8 mouse cellular contexts compared by ENCODE assay signal in the genomic region with DNA sequence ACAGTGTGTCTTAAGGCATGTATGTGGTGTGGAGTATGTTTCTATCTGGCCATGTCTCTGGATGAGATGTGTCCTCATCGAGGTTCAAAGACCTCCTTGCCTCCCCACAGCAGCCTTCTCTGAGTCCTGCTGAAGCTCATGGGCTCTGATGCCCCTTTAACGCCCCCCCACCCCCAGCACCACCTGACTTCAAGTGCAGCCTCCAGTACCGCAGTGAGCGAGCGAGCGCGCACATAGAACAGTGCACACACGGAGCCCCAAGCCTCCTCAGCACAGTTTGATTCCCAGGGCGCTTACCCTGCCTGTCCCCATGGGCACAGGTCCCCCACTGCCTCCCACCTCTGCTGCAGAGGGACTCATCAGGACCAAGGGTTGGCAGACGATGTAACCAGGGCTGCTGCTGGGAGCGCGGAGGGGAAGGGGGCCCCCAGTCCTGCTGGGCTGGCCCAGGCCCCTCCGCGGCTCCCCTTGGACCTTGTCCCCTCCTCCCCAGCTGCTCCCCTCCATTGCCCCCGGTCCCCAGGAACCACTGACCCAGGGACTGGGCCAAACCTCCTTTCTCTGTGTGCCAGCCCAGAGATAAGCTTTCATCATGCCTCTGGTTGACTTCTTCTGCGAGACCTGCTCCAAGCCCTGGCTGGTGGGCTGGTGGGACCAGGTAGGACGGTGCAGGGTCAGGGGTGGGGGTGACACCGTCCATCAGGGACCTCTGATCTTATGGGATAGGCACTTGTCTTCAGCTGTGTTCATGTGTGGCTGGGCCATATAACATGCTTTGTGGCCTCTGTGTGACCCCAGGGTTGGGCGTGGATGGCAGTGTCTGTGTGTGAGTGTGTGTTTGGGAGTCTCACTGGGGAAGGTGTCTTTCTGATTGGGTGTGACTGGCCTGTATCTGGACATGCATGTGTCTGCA. TPM values are rescaled to one million over a fixed set of nuclear protein-coding genes. Genes with fewer than 3 reads are reported as not detected.
DNase-seq lines count a peak whose midpoint lies in the region; ATAC-seq and TF ChIP-seq lines count a peak whose summit lies in the region.

No protein-coding gene starts in this region.

- WGBS in embryonic facial prominence, embryonic 10.5 days: 35% methylated on average over 19 of the region's 19 CpGs
- WGBS in intestine, postnatal 0 days: 28% methylated on average over 18 of the region's 19 CpGs
- WGBS in midbrain, embryonic 16.5 days: 20% methylated on average over 19 of the region's 19 CpGs

- peaks cover 39% of the 10 kb centered on the region for H3K4me1 ChIP-seq in embryonic facial prominence, embryonic 10.5 days
- no peaks in the 10 kb centered on the region for H3K4me1 ChIP-seq in intestine, postnatal 0 days (replicated peaks; ENCODE audit: control insufficient read depth, insufficient read depth, low read length)
- H3K4me1 ChIP-seq in midbrain, embryonic 16.5 days (ENCODE audit: control insufficient read depth, insufficient read depth, low read length): peaks cover 14% of the 10 kb centered on the region

- peak; percentile 49 to 62 for DNase-seq in left cerebral cortex, adult 18-20 months (ENCODE audit: low spot score in 2 of 2)
- no peak for DNase-seq in left cerebral cortex, adult 11 months (ENCODE audit: low spot score)
- DNase-seq in embryonic facial prominence, embryonic 10.5 days (ENCODE audit: low spot score): no peak
- DNase-seq in gastrocnemius, postnatal 25 days: no peak
- DNase-seq in adrenal gland, postnatal 25 days: no peak
- no peak for DNase-seq in thymus, adult 18-20 months

- no peak overlapping the region for H3K9ac ChIP-seq in intestine, postnatal 0 days (ENCODE audit: low read depth, low read length)
- peak overlapping the region; percentile 80 for H3K9ac ChIP-seq in midbrain, embryonic 16.5 days (ENCODE audit: low read depth, low read length)

- H3K27ac ChIP-seq in embryonic facial prominence, embryonic 10.5 days (replicated peaks): peak overlapping the region; percentile 68
- no peak overlapping the region for H3K27ac ChIP-seq in intestine, postnatal 0 days (ENCODE audit: low read depth, low read length)
- H3K27ac ChIP-seq in midbrain, embryonic 16.5 days (ENCODE audit: low read length): peak overlapping the region; percentile 78

- peak overlapping the region; percentile 58 for H3K4me2 ChIP-seq in intestine, postnatal 0 days (replicated peaks; ENCODE audit: low read depth)
- H3K4me2 ChIP-seq in midbrain, embryonic 16.5 days (ENCODE audit: low read length): peak overlapping the region; percentile 91

- H3K36me3 ChIP-seq in embryonic facial prominence, embryonic 10.5 days (replicated peaks): no peaks in the 10 kb centered on the region; the same call in 1 of the 2 replicates
- peaks cover 3% of the 10 kb centered on the region; the same call in 1 of the 2 replicates for H3K36me3 ChIP-seq in intestine, postnatal 0 days (ENCODE audit: control insufficient read depth, insufficient read depth)
- peaks cover 14% of the 10 kb centered on the region for H3K36me3 ChIP-seq in midbrain, embryonic 16.5 days (ENCODE audit: control insufficient read depth, insufficient read depth, low read length)

- 0 out of 2 replicates have a peak, but pooled peaks cover 6% of the 10 kb centered on the region for H3K27me3 ChIP-seq in embryonic facial prominence, embryonic 10.5 days (replicated peaks; ENCODE audit: low read depth, poor library complexity, severe bottlenecking)
- no peaks in the 10 kb centered on the region for H3K27me3 ChIP-seq in intestine, postnatal 0 days (replicated peaks; ENCODE audit: control insufficient read depth, insufficient read depth, low read length)
- no peaks in the 10 kb centered on the region for H3K27me3 ChIP-seq in midbrain, embryonic 16.5 days (ENCODE audit: control insufficient read depth, insufficient read depth, low read depth, low read length)

- H3K9me3 ChIP-seq in embryonic facial prominence, embryonic 10.5 days: no peaks in the 10 kb centered on the region
- no peaks in the 10 kb centered on the region for H3K9me3 ChIP-seq in intestine, postnatal 0 days (ENCODE audit: control insufficient read depth)
- H3K9me3 ChIP-seq in midbrain, embryonic 16.5 days (replicated peaks; ENCODE audit: control insufficient read depth, low read length, poor library complexity, severe bottlenecking): no peaks in the 10 kb centered on the region

- TF ChIP-seq CTCF in intestine, postnatal 0 days (IDR thresholded peaks at IDR 0.05; ENCODE audit: low read depth): no peak

- ATAC-seq in intestine, postnatal 0 days: peak; percentile 43
- ATAC-seq in midbrain, embryonic 16.5 days: peak; percentile 87

- peak overlapping the region; percentile 46 for H3K4me3 ChIP-seq in embryonic facial prominence, embryonic 10.5 days
- H3K4me3 ChIP-seq in intestine, postnatal 0 days (ENCODE audit: low read depth, low read length): peak overlapping the region; percentile 17
- H3K4me3 ChIP-seq in midbrain, embryonic 16.5 days (ENCODE audit: low read depth, low read length): peak overlapping the region; percentile 69

RNA-seq across cellular contexts. Expression of a gene that starts 31.3 kb away (rescaled TPM):
- 10 to 100 TPM; 84.8 to 98.3 TPM for total RNA-seq in left cerebral cortex, adult 18-20 months (2021)
- polyA plus RNA-seq in embryonic facial prominence, embryonic 10.5 days (2016; fragmentation: Nextera tagmentation; extraction: Ambion mirVana): 4.9 and 5.3 TPM in 2 replicates
- polyA plus RNA-seq in intestine, postnatal 0 days (2015; fragmentation: Nextera tagmentation; extraction: Ambion mirVana): 2.8 and 3.5 TPM in 2 replicates
- polyA plus RNA-seq in midbrain, embryonic 16.5 days (2015; fragmentation: Nextera tagmentation; extraction: Ambion mirVana): 44.2 and 49.3 TPM in 2 replicates
- total RNA-seq in gastrocnemius, postnatal 25 days (2021): 10 to 100 TPM; 44.6 to 46.7 TPM
- total RNA-seq in adrenal gland, postnatal 25 days (2021): 12.9 and 13.1 TPM in 2 replicates

RNA-seq across cellular contexts. Expression of a gene that starts 42.4 kb away (rescaled TPM):
- total RNA-seq in left cerebral cortex, adult 18-20 months (2021): 10 to 100 TPM; 53.4 to 58.0 TPM
- polyA plus RNA-seq in embryonic facial prominence, embryonic 10.5 days (2016; fragmentation: Nextera tagmentation; extraction: Ambion mirVana): 47.8 and 49.6 TPM in 2 replicates
- 38.3 and 42.4 TPM in 2 replicates for polyA plus RNA-seq in intestine, postnatal 0 days (2015; fragmentation: Nextera tagmentation; extraction: Ambion mirVana)
- 68.0 and 69.9 TPM in 2 replicates for polyA plus RNA-seq in midbrain, embryonic 16.5 days (2015; fragmentation: Nextera tagmentation; extraction: Ambion mirVana)
- 10 to 100 TPM; 55.0 to 56.3 TPM for total RNA-seq in gastrocnemius, postnatal 25 days (2021)
- 50.8 and 51.5 TPM in 2 replicates for total RNA-seq in adrenal gland, postnatal 25 days (2021)

RNA-seq across cellular contexts. Expression of a gene that starts 47.0 kb away (rescaled TPM):
- 100 to 1,000 TPM; 153 to 154 TPM for total RNA-seq in left cerebral cortex, adult 18-20 months (2021)
- polyA plus RNA-seq in embryonic facial prominence, embryonic 10.5 days (2016; fragmentation: Nextera tagmentation; extraction: Ambion mirVana): 418 and 430 TPM in 2 replicates
- 113 and 115 TPM in 2 replicates for polyA plus RNA-seq in intestine, postnatal 0 days (2015; fragmentation: Nextera tagmentation; extraction: Ambion mirVana)
- 199 and 227 TPM in 2 replicates for polyA plus RNA-seq in midbrain, embryonic 16.5 days (2015; fragmentation: Nextera tagmentation; extraction: Ambion mirVana)
- 100 to 1,000 TPM; 120 to 126 TPM for total RNA-seq in gastrocnemius, postnatal 25 days (2021)
- total RNA-seq in adrenal gland, postnatal 25 days (2021): 190 and 202 TPM in 2 replicates

RNA-seq across cellular contexts. Expression of a gene that starts 51.5 kb away (rescaled TPM):
- 10 to 100 TPM in 1 of 2 experiments, 1 to 10 TPM in 1; 9.7 to 10.7 TPM for total RNA-seq in left cerebral cortex, adult 18-20 months (2021)
- polyA plus RNA-seq in embryonic facial prominence, embryonic 10.5 days (2016; fragmentation: Nextera tagmentation; extraction: Ambion mirVana): 0.22 TPM in 1 of 2 replicates, not detected in the other
- not detected in 2 replicates for polyA plus RNA-seq in intestine, postnatal 0 days (2015; fragmentation: Nextera tagmentation; extraction: Ambion mirVana)
- polyA plus RNA-seq in midbrain, embryonic 16.5 days (2015; fragmentation: Nextera tagmentation; extraction: Ambion mirVana): 3.7 and 4.3 TPM in 2 replicates
- total RNA-seq in gastrocnemius, postnatal 25 days (2021): under 1 TPM; 0.13 to 0.16 TPM
- total RNA-seq in adrenal gland, postnatal 25 days (2021): 0.88 and 1.3 TPM in 2 replicates

Comparison
In these comparisons a context has a peak if more than half of its experiments do, and no peak if none do; other contexts are left out.
1. DNase-seq: peak in left cerebral cortex, adult 18-20 months (2 of 2); none in left cerebral cortex, adult 11 months (single experiment), embryonic facial prominence, embryonic 10.5 days (single experiment), gastrocnemius, postnatal 25 days (single experiment), adrenal gland, postnatal 25 days (single experiment) and thymus, adult 18-20 months (0 of 2).
2. H3K4me3 ChIP-seq: peak in every context shown above with its lines; median percentile 69 in midbrain, embryonic 16.5 days; 46 in embryonic facial prominence, embryonic 10.5 days; 17 in intestine, postnatal 0 days.